Mouse (Mus musculus) limb, embryonic 14.5 days (tissue): Measurements from ENCODE around the gene Tbrg4. TPM values are rescaled to one million over a fixed set of nuclear protein-coding genes. Genes with fewer than 3 reads are reported as not detected.

Experiments used
- ATAC-seq: fragments of 200-750 bp; cut with Nextera tagmentation; 2 replicates; pipeline ENCODE4 v1.8.0; 2017; ENCODE audit warnings: low read depth, moderate number of reproducible peaks, moderate TSS enrichment; ENCODE audit not compliant: low FRiP score
- DNase-seq: peaks from one replicate; pipeline ENCODE4 v3.0.0-alpha.2; 2015; ENCODE audit warnings: low spot score
- H3K27ac ChIP-seq: fragments of 300-500 bp; sonication (generic); replicated peaks from 2 replicates; pipeline ENCODE4 v1.5.1; 2014; ENCODE audit warnings: low read depth, mild to moderate bottlenecking, low read length, moderate library complexity, mixed read lengths
- H3K27me3 ChIP-seq: fragments of 300-500 bp; sonication (generic); 2 replicates; pipeline ENCODE4 v1.6.1; 2014; ENCODE audit warnings: low read length, mixed read lengths; ENCODE audit not compliant: control insufficient read depth, insufficient read depth
- H3K36me3 ChIP-seq: fragments of 300-500 bp; sonication (generic); 2 replicates; pipeline ENCODE4 v1.6.1; 2014; ENCODE audit warnings: mild to moderate bottlenecking, low read length, moderate library complexity, mixed read lengths; ENCODE audit not compliant: control insufficient read depth, insufficient read depth
- H3K4me1 ChIP-seq: fragments of 300-500 bp; sonication (generic); 2 replicates; pipeline ENCODE4 v1.6.1; 2014; ENCODE audit warnings: antibody characterized with exemption, low read length, mixed read lengths; ENCODE audit not compliant: control insufficient read depth, insufficient read depth
- H3K4me2 ChIP-seq: fragments of 300-500 bp; sonication (generic); replicated peaks from 2 replicates; pipeline ENCODE4 v1.6.1; 2014; ENCODE audit warnings: low read depth, mild to moderate bottlenecking, low read length, moderate library complexity; ENCODE audit not compliant: severe bottlenecking
- H3K4me3 ChIP-seq: fragments of 300-500 bp; sonication (generic); replicated peaks from 2 replicates; pipeline ENCODE4 v1.5.1; 2014; ENCODE audit warnings: low read length
- H3K9ac ChIP-seq: fragments of 300-500 bp; sonication (generic); 2 replicates; pipeline ENCODE4 v1.6.1; 2014; ENCODE audit warnings: mild to moderate bottlenecking, low read depth, low read length, moderate library complexity; ENCODE audit not compliant: severe bottlenecking
- H3K9me3 ChIP-seq: fragments of 300-500 bp; sonication (generic); 2 replicates; pipeline ENCODE4 v1.6.1; 2016; ENCODE audit warnings: low read length; ENCODE audit not compliant: control insufficient read depth
- POLR2A ChIP-seq: fragments of 200-500 bp; IDR thresholded peaks from 2 replicates; pipeline ENCODE4 v1.8.0; 2012; ENCODE audit warnings: inconsistent platforms, mild to moderate bottlenecking, moderate library complexity, borderline replicate concordance; ENCODE audit not compliant: insufficient read depth, insufficient read length; ENCODE audit errors: extremely low read depth
- WGBS: fragments of 180-500 bp; shearing (Covaris S2); extraction: QIAGEN DNeasy Blood & Tissue Kit; methylation state at CpG from one replicate; pipeline ENCODE4 v1.1.7; 2014; 5-methylcytosine and 5-hydroxymethylcytosine counted together
- polyA plus RNA-seq, 2 experiments: library from polyadenylated mRNA; depleted of rRNA in 1 of 2; stranded (reverse) in 1 of 2; unstranded in 1 of 2; fragments of >200 nt; fragmentation: Nextera tagmentation in 1 of 2; extraction: Ambion mirVana in 1 of 2; gene quantifications; 2 replicates each; pipeline versions ENCODE4 v1.2.1 to v1.2.3; 2012 to 2014

The Tbrg4 gene
- polyA plus RNA-seq, 2 experiments = 33.8 to 108 TPM

DNA sequence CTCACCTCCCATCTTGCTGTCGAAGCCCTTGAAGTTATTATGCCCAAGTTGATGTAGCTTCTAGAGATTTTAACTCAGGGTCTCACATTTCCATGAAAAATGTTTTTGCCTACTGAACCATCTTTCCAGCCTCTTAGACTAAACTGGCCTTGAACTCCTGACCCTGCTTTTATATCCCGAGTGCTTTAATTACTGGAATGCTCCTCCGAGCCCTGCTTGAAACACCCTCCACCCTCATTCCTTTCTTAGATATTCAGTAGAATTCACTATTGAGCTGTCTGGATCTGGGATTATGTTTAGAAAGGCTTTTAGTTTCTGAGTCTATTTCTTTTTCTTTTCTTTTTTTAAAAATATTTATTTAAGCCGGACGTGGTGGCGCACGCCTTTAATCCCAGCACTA, 46.5 kb downstream of the Tbrg4 start:
- WGBS = 87% methylated on average over 7 of the region's 7 CpGs
- ATAC-seq = no peak
- H3K27me3 ChIP-seq = no peaks in the 10 kb centered on the region
- no peak overlapping the region for H3K27ac ChIP-seq
- peaks cover 15% of the 10 kb centered on the region for H3K36me3 ChIP-seq
- no peaks in the 10 kb centered on the region for H3K9me3 ChIP-seq
- no peak overlapping the region for H3K4me2 ChIP-seq
- no peak overlapping the region for H3K4me3 ChIP-seq
- DNase-seq = no peak
- no peaks in the 10 kb centered on the region for H3K4me1 ChIP-seq
- no peak overlapping the region for H3K9ac ChIP-seq
- no peak for TF ChIP-seq POLR2A

DNA sequence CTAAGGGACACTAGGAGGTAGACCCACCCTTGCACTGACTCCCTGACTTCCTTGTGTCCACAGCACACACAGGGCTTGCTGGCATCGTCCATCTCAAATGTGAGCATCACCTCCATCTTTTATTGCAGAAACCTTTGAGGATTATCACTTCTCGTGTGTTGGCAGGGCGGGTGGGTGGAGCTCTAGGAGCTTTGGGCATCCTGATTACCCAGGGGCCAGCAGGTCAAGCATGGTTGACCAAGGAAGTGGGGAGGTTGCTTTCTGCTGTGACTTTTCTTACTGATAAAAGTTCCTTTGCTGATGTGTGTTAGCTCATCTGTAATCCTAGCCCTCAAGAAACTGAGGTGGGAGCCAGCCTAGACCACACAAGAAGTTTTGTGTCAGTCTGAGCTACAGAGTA, 49.7 kb downstream of the Tbrg4 start:
- Histone ChIP-seq H3K9ac (no peak overlapping the region), H3K27ac (no peak overlapping the region), H3K36me3 (peaks cover 17% of the 10 kb centered on the region), H3K9me3 (no peaks in the 10 kb centered on the region), H3K4me1 (no peaks in the 10 kb centered on the region), H3K4me2 (no peak overlapping the region), H3K27me3 (no peaks in the 10 kb centered on the region), H3K4me3 (no peak overlapping the region)
- ATAC-seq (no peak), DNase-seq (no peak)
- 86% methylated on average over 3 of the region's 3 CpGs for WGBS
- TF ChIP-seq POLR2A = no peak

DNA sequence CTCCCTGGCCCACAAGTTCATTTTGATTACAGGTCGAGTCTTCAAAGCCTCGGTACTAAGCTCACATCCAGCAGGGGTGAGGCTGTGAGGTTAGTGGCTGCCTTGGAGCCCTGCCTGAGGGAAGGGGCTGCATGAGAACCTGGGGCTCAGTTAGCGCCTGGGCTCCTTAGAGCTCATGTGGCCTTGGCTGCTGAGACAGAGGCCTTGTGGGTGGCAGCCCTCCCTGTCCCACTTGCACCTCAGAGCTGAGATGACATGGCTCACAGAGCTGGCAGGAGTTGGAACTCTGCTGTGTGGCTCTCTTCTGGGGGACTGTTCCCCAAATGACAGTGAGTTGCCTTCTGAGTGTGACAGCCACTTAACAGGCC, 56.5 kb downstream of the Tbrg4 start:
- no peak overlapping the region for H3K27ac ChIP-seq
- TF ChIP-seq POLR2A = no peak
- WGBS = 43% methylated on average over 3 of the region's 3 CpGs
- no peak overlapping the region for H3K9ac ChIP-seq
- no peaks in the 10 kb centered on the region for H3K9me3 ChIP-seq
- no peak overlapping the region for H3K4me3 ChIP-seq
- no peaks in the 10 kb centered on the region for H3K27me3 ChIP-seq
- no peak overlapping the region for H3K4me2 ChIP-seq
- no peak for ATAC-seq
- no peak for DNase-seq
- peaks cover 16% of the 10 kb centered on the region for H3K36me3 ChIP-seq
- no peaks in the 10 kb centered on the region for H3K4me1 ChIP-seq

DNA sequence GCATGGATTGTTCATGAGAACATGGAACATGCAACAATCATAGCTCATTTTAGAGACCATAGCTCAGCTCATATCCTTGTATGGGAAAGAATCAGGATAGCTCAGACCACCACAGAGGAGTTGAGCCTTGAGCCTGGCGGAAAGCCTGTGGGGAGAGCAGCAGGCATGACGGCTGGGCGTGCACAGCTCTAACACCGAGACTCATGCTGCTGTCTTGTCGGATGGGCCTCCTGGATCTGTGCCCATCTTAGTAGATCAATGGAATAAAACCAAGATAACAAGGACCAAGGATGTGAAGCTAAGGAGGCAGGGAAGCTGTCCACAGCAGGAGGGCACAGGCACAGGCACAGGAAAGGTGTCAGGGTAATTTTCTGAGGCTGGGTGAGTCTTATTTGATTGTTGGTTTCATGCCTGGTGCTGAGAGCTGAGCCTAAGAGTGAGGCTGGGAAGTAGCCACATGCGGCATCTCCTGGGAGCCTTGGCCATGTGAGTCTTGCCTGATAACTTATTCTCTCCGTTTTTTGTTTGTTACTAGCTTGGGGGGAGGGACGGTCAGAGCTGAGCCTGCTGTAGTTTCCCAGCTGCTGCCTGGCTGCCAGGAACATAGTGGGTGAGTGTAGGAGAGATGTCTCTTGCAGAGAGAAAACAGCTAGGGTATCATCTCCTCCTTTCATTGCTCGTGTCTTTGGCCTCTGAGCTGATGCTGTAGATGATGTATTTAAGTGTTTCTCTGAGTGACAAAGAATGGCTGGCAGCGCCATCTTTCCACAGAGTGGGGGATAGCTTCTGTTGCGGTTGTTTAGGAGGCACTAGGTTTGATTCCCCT, 57.1 kb downstream of the Tbrg4 start:
- Histone ChIP-seq H3K4me1 (no peaks in the 10 kb centered on the region), H3K4me3 (no peak overlapping the region), H3K9ac (no peak overlapping the region; the same call in 1 of the 2 replicates), H3K27me3 (no peaks in the 10 kb centered on the region), H3K36me3 (peaks cover 17% of the 10 kb centered on the region), H3K27ac (no peak overlapping the region), H3K9me3 (no peaks in the 10 kb centered on the region), H3K4me2 (no peak overlapping the region)
- ATAC-seq = no peak
- WGBS = 71% methylated on average over 11 of the region's 11 CpGs
- TF ChIP-seq POLR2A = no peak
- DNase-seq = no peak

DNA sequence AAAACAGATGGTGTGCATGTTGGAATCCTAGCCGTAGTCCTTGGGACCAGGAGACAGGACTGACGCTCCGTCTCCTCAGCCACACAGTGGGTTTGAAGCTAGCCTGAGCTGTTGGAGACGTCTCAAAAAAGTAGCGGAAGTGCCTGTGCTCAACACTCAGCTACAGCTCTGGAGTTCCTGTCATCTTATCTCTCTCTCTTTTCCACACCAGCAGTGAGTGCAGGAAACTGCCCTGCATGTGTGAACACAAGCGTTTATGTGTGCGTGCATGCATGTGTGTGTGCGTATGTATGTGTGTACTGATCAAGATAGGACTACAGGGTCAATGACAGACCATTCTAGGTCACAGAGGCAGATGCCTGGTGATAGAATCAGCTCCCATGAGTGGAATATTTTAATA, 57.9 kb downstream of the Tbrg4 start:
- ATAC-seq (no peak), DNase-seq (no peak)
- Histone ChIP-seq H3K27me3 (no peaks in the 10 kb centered on the region), H3K27ac (no peak overlapping the region), H3K9ac (no peak overlapping the region), H3K4me3 (no peak overlapping the region), H3K9me3 (no peaks in the 10 kb centered on the region), H3K4me2 (no peak overlapping the region), H3K36me3 (peaks cover 23% of the 10 kb centered on the region), H3K4me1 (no peaks in the 10 kb centered on the region)
- WGBS = 91% methylated on average over 8 of the region's 8 CpGs
- TF ChIP-seq POLR2A = no peak
